Mouse (Mus musculus) adrenal gland, adult (tissue): ENCODE data around the gene Dgkh.
"Not testable (repeated sequence)": the region's sequence is repeated elsewhere in the genome, so short reads cannot be mapped to it uniquely, and the experiment has no call there.

Experiments
- DNase-seq, 2 experiments: peaks; one replicate each; pipeline ENCODE4 v3.0.0; 2022 to 2023; ENCODE audit warnings: low spot score in 1 of 2; ENCODE audit not compliant: inconsistent age in 2 of 2

Dgkh gene

GRCm38 (mm10) chr14:78723655-78724054 is 8.9 kb downstream of the Dgkh start:
- DNase-seq = not testable (repeated sequence)

GRCm38 (mm10) chr14:78722031-78722430 is 10.5 kb downstream of the Dgkh start:
- DNase-seq = no peak

- DNase-seq = no peak
Measured at GRCm38 (mm10) chr14:78716035-78716434, 16.5 kb downstream of the Dgkh start.

DNA sequence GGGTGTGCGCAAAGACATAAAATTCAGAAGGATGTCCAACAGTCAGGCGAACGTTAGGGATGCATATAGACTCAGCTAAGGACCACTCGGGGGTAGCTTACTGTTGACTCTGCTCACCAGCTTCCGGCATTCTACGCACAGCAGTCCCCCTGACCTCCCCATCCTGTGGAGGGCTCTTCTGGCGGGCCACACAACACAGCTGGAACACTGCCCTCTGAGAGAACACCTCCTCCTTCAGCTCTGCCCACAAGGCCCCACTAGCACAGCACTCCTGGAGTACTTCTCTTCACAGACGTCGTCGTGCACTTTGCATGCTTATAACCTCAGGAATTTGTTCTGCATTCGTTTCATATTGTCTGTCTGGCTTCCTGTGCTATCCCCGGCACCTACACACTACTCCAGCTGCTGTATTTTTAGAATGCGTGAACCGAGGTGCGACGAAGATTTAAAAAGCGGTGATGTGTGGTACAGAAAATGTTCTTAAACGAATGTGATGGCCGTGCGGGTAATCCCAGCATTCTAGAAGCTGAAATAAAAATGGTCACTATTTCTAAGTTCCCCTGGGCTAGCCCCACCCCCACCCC is 19.9 kb downstream of the Dgkh start:
- DNase-seq = no peak

- DNase-seq = no peak
Measured at GRCm38 (mm10) chr14:78710647-78711046, 21.9 kb downstream of the Dgkh start.

GRCm38 (mm10) chr14:78705616-78706015 is 27.0 kb downstream of the Dgkh start:
- no peak for DNase-seq

- no peak for DNase-seq
Measured at GRCm38 (mm10) chr14:78703989-78704388, 28.6 kb downstream of the Dgkh start.

- no peak for DNase-seq
Measured at GRCm38 (mm10) chr14:78703361-78703760, 29.2 kb downstream of the Dgkh start.

DNA sequence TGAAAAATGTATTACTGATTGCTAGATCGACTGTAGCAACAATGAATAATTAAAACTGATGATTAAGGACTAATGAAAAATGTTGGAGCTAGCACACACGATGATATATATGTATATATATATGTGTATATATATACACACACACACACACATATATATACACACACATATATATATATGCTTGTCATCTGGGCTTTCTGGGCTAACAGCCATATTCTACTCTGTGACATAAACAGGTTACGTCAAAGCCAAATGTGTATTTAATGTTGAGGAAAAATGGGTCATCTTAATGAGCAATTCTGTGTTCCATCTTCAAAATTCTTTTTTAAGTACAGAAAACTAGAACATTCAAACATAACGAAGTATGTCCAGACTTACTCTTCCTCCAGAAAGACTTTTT is 30.5 kb downstream of the Dgkh start:
- DNase-seq = no peak

DNA sequence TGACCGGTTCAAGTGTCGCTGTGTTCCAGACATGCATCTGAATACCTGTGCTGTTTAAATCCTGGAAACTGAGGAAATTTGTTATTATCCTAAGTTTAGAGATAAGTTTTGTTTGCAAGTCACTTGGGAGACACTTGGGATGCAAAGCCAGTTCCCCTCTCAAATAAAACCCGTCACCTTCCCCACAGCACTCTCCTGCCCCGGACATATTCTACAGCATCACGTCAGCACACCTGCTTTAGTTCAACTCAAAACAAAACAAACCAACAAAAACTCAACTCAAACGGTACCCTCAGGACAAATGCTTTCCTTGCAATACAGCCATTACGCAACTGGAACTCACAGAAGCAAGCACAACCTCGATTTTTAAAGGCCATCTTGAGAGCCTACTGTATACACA is 31.1 kb downstream of the Dgkh start:
- DNase-seq = no peak

GRCm38 (mm10) chr14:78701087-78701486 is 31.5 kb downstream of the Dgkh start:
- DNase-seq = no peak

GRCm38 (mm10) chr14:78699634-78700033 is 32.9 kb downstream of the Dgkh start:
- no peak for DNase-seq

- DNase-seq = no peak
Measured at GRCm38 (mm10) chr14:78699196-78699595, 33.4 kb downstream of the Dgkh start.

GRCm38 (mm10) chr14:78694121-78694520 is 38.5 kb downstream of the Dgkh start:
- DNase-seq = no peak

DNA sequence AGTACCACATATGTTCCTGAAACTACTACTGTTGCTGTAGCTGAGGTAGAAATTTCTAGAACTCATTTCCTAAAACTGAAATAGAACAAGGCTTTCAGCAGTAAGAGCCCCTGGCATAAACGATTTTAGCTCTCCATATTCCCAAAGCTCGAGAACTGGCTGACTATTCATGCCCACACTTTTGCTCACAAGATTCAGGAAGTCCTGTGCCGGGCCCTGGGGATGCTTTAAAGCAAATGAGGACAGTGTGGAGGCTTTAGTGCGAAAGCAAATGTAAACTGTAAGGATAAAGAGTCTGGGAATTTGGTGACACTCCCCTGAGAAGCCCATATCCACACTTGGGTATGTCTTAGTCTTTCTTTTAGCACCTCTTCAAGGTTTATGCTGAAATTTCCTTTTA is 40.0 kb downstream of the Dgkh start:
- DNase-seq = no peak

DNA sequence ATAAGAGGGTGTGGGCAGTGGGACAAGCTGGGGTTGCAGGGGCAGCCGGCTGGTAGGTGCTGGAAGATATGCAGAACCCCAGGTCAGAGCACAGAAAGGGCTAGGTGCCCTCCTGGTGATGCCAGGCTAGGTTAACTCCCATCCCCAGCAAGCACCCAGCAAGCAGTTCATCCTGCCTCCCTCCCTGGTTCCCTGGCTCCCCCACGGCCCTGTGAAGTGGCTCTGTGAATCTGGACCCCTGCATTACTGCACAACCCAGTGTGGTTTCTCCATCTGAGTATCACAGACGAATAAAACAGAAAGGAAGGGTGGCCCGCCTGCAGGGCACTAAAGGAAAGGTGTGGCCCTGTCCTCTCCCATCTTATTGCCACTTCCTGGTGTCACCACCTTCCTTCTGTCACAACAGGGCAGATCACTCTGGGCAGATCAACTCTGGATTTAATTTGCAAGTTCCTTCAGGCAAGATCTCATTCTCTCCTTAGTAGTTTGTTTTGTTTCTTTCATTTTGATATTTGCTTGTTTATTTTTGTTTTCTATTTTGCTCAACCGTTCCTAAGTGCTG is 40.6 kb downstream of the Dgkh start:
- no peak for DNase-seq

GRCm38 (mm10) chr14:78690883-78691282 is 41.7 kb downstream of the Dgkh start:
- no peak for DNase-seq

DNA sequence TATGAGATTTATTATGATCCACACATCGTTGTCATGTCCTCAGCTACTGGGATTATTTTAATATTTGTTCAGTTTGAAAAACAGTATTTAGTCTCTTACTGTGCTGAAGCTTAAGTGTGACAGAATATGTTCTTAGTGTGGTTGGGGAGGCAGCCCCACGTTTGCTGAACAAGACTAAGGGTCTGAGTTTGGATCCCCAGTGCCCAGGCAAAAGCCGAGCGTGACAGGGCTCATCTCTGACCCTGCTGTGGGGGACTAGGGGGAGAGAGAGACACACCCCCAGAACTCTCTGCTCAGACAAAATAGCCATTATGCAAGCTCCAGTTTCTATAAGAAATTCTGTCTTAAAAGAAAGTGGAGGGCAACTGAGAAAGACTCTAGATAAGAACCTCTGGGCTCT is 42.2 kb downstream of the Dgkh start:
- no peak for DNase-seq

- DNase-seq = no peak
Measured at GRCm38 (mm10) chr14:78689950-78690349, 42.6 kb downstream of the Dgkh start.

DNA sequence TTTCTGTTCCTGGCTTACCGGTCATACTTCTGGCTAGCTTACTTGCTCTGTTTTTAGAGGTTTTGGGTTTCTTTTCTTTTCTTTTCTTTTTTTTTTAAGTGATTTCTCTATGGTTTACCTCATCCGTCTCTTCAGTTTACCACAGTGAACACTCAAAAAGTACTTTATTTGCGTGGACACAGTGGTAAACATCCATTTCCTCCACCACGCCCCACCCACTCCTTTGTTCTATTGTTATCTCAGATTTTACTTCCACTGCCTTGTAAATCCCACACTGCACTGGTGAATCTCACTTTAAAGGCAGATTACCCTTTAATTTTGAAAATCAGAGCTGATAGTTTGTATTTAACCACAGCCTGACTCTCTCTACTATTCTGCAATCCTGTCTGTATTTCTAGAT is 44.9 kb downstream of the Dgkh start:
- no peak for DNase-seq

GRCm38 (mm10) chr14:78686701-78687100 is 45.9 kb downstream of the Dgkh start:
- DNase-seq = no peak

GRCm38 (mm10) chr14:78684171-78684570 is 48.4 kb downstream of the Dgkh start:
- no peak for DNase-seq

DNA sequence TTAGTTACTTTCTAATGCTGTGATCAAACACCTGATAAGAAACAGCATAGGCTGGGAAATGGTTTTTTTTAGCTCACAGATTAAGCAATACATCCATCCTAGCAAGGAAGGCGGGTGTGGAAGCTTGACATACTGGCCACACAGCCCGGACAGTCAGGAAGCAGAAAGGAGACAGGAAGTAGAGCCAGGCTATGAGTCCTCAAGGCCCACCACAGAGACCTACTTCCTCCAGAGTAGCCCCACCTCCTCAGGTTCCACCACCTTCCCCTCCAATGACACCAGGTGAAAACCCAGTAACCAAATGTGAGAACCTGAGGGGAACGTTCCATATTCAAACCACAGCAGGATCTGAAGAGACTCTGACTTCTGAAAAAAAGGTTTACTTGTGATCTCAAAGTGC is 53.6 kb downstream of the Dgkh start:
- DNase-seq = no peak
